Mouse (Mus musculus) embryo, embryonic 10.5 days (tissue): Measurements from ENCODE around the gene Zfp28.
"Not testable (repeated sequence)": the region's sequence is repeated elsewhere in the genome, so short reads cannot be mapped to it uniquely, and the experiment has no call there.

ENCODE experiments used
- DNase-seq: peaks from one replicate; pipeline ENCODE4 v3.0.0-alpha.2; 2015; ENCODE audit warnings: low spot score

Zfp28 gene

GRCm38 (mm10) chr7:6383044-6383455, at the start of gene Zfp28:
Gene Zfp28 (plus strand): TSS chr7:6383295.
- peak; percentile 99 for DNase-seq

DNA sequence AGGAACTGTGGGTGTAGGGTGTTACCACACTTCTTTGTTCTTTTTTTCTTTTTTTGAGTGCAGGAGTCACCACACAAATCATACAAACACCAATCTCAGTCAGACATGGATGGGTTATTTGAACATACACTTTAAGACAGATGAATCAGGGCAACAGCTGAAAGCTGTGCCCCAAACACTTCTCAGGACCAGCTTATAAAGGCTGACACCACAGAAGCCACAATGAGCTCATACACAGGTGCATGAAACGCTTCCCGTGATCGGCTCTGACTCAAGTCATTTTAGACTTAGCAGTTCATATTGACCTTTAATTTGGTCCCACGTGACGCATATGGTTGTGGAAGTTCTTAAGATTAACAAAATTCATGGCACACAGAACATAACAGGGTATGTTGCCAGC, 43.2 kb upstream of the Zfp28 start:
- no peak for DNase-seq

DNA sequence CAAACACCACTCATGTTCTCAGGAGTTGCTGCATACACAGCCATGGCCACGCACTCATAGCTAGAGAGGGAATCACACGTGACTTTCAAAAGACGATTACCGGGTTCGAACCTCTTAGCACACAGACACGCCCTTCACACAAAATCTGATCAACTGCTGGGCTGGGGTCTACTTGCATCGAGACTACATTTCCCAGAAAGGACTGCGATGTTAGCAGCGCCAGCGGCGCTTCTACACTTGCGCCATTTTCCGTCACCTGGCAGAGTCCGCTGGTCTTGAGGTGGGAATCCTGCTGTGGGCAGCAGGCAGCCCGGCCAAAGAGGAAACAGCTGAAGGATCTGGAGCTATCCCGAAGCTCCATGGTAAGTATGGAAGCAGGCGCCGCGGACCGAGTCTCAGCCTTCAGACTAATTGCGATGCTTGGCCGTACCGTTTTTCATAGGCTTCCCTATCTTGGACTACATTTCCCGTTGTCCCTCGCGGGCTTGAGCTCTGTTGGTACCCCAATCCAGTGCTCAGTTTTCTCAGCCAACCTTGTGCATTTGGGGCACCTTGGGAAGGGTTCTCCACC, 39.5 kb upstream of the Zfp28 start, which contains the start of gene Gm3854:
TSS of gene Gm3854 (plus strand) at position 259 of the 571 bp plus-strand sequence.
- peak; percentile 90 for DNase-seq

DNA sequence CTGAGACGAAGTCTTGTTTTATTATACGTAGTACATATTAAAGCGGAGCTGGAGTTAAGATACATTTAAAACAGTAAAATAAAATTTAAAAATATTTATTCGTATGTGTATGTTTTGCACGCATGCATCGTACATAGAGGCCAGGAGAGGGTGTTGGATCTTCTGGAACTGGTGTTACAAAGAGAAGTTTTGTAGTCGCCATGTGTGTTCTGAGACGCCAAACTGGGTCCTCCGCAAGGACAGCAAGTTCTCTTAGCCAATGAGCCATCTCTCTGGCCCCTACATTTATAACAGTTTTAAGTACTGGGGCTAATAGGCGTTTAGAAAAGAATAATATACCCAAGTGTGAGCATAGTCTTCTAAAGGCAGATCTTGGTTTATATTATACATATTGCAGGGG, 39.0 kb upstream of the Zfp28 start:
- DNase-seq = no peak

GRCm38 (mm10) chr7:6358121-6358520, 25.0 kb upstream of the Zfp28 start:
- no peak for DNase-seq

DNA sequence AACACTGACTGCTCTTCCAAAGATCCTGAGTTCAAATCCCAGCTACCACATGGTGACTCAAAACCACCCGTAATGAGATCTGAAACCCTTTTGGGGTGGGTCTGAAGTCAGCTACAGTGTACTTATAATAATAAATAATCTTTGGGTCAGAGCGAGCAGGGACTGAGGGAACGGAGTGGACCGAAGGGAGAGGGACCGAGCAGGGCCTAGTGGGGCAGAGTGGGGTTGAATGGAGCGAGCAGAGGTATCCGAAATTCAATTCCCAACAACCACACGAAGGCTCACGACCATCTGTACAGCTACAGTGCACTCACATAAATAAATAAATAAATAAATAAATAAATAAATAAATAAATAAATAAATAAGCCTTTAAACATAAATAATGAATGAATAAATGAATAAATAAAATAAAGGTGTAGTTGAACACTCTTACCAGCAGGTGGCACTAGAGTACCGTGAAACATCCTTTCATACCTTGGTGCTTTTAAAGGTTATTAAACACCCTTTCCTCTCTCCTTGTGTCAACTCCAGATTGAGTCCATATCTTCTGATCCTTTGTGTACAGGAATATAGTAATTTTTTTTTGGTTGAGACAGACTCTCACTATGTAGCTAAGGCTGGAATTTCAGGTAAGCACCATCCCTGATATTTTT, 24.0 kb upstream of the Zfp28 start:
- peak; percentile 91 for DNase-seq

DNA sequence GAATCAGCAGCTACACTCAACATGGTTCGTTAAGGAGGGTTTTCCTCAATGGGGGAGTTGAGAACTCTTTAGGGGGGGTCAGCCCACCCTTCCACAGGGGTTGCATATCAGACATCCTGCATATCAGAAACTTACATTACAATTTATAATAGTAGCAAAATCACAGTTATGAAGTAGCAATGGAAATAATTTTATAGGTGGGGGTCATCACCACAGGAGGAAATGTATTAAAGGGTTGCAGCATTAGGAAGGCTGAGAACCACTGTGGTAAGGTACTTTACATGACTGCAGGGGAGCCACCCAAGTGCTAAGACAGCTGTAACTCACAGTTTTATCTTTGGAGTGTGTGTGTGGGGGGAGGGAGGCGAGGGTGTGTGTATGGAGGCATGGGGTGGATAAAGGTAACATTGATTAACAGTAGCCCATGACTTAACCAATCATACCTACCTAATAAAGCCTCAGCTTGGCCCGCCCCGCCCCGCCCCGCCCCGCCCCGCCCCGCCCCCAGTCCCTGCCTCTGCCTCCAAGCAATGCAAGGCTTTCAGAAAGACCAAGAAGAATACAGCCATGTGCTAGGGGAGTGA, 22.5 kb upstream of the Zfp28 start:
- DNase-seq = no peak

GRCm38 (mm10) chr7:6361756-6362155, 21.3 kb upstream of the Zfp28 start:
- DNase-seq = no peak

- DNase-seq = peak; percentile 99
Observed at GRCm38 (mm10) chr7:6362268-6363046, 20.6 kb upstream of the Zfp28 start.

DNA sequence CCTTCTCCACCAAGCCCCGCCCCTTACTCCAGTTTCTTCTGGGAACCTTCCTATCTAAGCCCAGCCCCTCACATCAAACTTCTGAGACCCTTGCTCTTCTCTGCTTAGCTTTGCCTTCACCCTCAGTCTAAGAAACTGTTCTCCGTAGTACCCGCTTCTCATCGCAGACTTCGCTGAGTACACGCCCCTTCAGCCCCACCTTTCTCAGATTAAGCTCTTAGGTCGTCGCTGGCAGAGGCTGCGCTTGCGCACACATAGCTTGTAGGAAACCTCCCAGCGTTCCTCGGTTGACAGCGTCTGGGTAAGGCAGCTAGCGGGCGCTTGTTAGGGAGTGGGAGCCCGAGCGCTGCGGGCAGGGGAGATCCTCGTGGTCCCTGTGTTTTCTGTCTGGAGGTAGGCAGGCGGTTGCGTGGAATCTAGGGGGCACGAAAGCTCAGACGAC, 20.0 kb upstream of the Zfp28 start, which contains the start of gene Zfp78:
TSS of gene Zfp78 (plus strand) at position 234 of the 442 bp plus-strand sequence.
- peak; percentile 94 for DNase-seq

DNA sequence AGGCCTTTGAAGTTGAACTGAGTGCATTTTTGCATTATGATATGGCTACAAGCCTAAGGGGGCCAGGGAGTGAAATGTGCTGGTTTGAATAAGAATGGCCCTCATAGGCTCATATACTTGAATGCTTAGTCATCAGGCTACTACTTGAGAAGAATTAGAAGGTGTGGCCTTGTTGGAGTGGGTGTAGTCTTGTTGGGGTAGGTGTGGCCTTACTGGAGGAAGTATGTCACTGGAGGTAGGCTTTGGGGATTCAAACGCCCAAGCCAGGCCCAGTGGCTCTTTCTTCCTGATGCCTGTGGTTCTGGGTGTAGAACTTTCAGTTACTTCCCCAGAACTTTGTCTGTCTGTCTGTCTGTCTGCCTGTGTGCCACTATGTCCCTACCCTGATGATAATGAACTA, 18.3 kb upstream of the Zfp28 start:
- DNase-seq = no peak

- no peak for DNase-seq
Observed at GRCm38 (mm10) chr7:6367185-6367584, 15.9 kb upstream of the Zfp28 start.

- not testable (repeated sequence) for DNase-seq
Observed at GRCm38 (mm10) chr7:6368146-6368545, 14.9 kb upstream of the Zfp28 start.

DNA sequence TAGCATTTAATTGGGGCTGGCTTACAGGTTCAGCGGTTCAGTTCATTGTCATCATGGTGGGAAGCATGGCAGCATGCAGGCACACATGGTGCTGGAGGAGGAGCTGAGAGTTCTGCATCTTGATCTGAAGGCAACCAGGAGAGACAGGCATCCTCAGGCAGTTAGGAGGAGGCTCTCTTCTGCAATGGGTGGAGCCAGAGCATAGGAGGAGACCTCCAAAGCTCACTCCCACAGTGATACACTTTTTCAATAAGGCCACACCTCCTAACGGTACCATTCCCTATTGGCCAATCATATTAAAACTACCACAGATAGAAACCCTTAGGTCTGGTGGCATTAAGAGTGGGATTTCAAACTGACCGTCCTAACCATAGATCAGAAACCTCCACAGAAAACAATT, 13.6 kb upstream of the Zfp28 start:
- DNase-seq = no peak

DNA sequence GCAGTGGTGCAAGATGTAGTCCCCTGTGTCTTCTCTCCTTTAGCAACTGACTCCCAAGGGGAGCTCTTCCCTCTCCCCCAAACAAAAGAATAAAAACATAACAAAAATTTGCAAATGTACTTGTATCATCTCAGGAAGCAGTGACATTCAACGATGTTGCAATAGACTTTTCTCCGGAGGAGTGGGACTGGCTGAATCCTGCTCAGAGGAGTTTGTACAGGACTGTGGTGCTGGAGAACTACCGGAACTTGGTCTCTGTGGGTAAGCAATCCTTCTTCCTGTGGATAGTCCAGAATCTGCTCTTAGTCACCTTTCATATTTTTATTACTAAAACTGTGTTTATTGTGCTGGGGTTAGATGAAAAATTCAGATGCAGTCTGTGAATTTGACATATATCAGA, 10.1 kb upstream of the Zfp28 start:
- DNase-seq = no peak

DNA sequence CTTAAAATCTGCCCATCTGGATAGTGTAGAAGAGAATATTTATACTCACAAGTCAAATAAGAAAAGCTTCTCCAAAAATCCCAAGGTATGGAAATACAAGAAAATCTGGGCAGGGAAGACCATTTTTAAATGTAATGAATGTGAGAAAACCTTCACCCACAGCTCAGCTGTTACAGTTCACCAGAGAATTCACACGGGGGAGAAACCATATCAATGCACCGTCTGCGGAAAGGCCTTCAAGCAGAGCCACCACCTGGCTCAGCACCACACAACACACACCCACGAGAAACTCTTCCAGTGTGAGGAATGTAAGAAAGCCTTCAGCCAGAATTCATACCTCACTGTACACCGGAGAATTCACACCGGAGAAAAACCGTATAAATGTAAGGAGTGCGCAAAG, 4.7 kb upstream of the Zfp28 start:
- no peak for DNase-seq

DNA sequence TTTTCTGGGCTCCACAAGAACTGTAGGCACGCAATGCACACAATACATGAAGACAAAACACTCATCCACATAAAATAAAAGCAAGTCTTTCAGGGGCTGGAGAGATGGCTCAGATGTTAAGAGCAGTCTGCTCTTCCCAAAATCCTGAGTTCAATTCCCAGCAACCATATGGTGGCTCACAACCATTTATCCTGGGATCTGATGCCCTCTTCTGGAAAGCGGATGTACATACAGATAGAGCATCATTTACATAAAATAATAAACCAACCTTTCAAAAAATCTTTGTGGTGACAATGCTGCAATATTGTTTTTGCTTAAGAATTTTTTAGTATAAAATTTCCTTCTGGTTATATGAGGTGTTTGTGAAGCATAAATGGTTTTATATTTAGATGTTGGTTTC, 1.7 kb upstream of the Zfp28 start:
- no peak for DNase-seq

DNA sequence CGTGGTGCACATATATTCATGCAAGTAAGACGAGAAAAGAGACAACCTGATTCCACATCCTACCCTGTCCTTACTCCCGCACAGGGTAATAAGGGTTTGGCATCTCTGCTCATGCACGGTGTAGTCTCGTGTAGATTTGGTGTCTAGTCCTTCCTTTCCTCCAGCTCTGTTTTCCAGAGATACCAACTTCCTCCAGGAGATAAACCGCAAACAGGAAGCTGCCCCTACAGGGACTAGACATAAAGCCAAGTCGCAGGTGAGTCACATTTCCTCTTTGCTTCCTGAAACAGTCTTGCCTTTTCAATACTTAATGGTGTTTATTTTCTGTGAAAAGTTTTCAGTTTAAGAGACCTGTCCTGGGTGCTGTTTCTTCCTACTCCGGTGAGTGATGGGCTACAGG, 916 bp downstream of the Zfp28 start:
- no peak for DNase-seq

DNA sequence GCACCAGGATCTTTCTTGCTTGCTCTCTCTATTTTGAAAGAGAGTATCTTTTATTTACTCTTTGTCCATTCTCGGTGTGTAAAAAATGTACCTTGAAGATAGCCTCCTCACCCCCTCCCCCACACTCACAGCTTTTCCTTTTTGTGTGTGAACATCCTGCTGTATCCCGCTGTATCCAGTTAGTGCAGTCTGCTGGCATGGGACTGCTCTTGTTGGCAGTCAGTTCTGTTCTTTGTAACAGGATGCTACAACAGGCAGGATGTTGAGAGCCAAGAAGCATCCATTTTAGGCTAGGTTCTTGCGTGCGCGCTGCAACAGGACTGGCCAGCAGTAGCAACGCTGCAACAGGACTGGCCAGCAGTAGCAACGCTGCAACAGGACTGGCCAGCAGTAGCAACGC, 3.9 kb downstream of the Zfp28 start:
- DNase-seq = no peak

DNA sequence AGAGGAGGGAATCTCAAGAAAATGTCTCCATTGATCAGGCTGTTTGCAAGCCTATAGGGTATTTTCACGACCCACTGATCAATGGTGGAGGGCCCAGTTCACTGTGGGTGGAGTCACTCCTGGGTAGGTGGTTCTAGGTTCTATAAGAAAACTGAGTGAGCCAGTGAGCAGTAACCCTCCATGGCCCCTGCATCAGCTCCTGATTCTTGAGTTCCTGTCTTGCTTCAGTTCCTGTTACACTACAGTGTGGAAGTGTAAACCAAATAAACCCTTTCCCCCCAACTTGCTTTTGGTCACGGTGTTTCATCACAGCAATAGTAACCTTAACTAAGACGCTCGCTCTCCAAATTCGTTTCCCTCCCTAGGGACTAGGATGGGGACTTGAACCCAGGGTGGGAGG, 5.9 kb downstream of the Zfp28 start:
- DNase-seq = no peak

DNA sequence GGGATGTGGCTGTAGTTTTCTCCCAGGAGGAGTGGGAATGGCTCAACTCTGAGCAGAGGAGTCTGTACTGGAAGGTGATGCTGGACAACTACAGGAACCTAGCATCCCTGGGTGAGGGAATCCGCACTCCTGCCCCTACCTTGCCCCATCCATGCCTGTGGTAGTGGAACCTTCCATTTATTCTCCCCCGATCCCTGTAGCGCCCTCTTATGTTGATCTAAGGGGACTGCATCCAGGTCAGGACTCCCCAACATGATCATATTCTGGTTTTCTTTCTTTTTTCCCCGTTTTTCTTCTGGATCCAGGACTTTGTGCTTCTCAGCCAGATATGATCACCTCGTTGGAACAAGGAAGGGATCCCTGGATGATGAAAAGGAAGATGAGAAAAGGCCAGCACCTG, 6.4 kb downstream of the Zfp28 start:
- no peak for DNase-seq
